Mouse (Mus musculus) adrenal gland, postnatal 36 days (tissue): ENCODE measurements around the gene Olfr432. TPM values are rescaled to one million over a fixed set of nuclear protein-coding genes. Genes with fewer than 3 reads are reported as not detected.
"Not testable (repeated sequence)": the region's sequence is repeated elsewhere in the genome, so short reads cannot be mapped to it uniquely, and the experiment has no call there.

Source experiments
- DNase-seq, 2 experiments: peaks; one replicate each; pipeline ENCODE4 v3.0.0; 2021; ENCODE audit warnings: mixed read lengths in 1 of 2
- long read RNA-seq, 2 experiments: library from polyadenylated mRNA; stranded (forward); transcript quantifications; one replicate each; pipeline ENCODE4 v2.0.0; 2021; ENCODE audit warnings: borderline sequencing depth in 2 of 2
- total RNA-seq, 2 experiments: library from RNA; stranded (reverse); gene quantifications; 2 replicates each; pipeline ENCODE4 v1.2.3; 2021

The Olfr432 gene
- not detected for total RNA-seq
- long read RNA-seq, experiment 1 = 0 reads
- long read RNA-seq, experiment 2 = 0 reads

- no peak for DNase-seq
These were observed at the start of gene Olfr432 for GRCm38 (mm10) chr1:174048893-174049292. TSS of gene Olfr432 (plus strand) at chr1:174049205.

DNA sequence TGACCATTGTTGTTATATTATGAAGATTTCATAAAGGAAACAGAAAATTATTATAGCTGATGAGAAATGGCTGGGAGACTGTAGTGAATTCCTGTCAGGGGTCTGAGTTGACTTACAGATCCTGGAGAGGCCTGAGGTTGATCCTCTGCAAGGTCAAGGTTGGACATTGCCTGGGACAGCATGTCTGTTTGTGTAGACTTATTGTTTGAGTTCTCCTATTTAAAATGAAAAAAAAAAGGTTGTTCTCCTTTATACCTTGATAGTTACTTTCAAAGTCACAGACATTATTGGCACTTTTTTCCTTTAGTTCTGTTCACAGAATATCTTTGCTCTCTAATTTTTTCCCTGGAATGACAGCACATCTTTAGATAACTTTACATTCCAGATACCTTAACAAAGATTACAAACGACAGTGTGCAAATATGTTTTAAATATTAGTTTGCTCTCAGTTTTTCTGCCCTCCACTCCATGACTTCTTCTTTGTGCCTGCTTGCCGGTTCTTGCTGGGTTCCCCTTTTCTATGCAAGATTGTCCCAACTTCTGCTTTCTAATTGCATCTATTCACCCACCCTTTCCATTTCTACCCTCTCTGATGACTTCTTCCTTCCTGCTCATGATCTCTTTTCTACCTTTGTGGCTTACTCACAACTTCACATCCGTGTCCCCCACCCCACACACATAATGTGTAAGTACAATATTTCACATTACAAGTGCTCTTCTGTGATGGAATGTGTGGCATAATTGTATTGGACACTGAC, 44.5 kb upstream of the Olfr432 start:
- not testable (repeated sequence) for DNase-seq

DNA sequence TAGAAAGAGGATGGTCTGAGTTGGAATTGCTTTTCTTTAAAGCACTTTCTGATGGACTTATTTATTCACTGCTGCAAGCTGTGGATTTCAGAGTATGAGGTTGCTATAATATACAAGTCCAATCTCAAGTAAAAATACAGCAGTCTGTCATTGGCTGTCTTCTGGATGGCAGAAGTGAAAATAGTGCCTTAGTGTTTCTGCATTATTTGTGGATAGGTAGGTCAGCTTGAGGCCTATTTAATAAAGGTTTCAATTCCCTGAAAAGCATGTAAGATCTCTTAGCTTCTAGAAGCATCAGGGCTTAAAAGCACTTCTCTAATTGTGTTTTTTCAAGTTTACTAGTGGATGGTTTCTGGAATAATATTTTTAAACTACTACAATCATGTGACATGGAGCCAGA, 42.0 kb upstream of the Olfr432 start:
- DNase-seq = not testable (repeated sequence)

GRCm38 (mm10) chr1:174031698-174032097, 17.3 kb upstream of the Olfr432 start, which contains the start of gene Ifi205:
TSS of gene Ifi205 (minus strand) at chr1:174031810.
- no peak for DNase-seq

- no peak for DNase-seq
These were observed 13.2 kb upstream of the Olfr432 start for GRCm38 (mm10) chr1:174035841-174036240.

DNA sequence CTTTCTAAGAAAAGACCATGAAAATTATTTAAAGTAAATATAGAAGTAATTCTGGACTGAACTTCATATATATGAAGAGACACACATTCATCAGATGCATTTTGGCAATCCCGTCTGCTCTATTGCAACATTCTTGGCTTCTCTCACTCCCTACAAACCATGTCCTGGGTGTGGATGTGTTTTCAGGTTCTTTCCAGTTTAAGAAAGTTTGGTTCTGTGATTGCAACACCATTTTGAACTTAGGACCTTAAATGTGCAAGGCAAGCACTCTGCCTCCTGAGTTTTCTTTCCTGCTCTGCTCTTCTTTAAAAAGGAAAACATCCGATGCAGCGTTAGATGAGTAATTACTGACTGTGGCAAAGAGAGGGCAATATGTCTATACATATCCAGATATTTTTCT, 10.5 kb upstream of the Olfr432 start:
- no peak for DNase-seq

DNA sequence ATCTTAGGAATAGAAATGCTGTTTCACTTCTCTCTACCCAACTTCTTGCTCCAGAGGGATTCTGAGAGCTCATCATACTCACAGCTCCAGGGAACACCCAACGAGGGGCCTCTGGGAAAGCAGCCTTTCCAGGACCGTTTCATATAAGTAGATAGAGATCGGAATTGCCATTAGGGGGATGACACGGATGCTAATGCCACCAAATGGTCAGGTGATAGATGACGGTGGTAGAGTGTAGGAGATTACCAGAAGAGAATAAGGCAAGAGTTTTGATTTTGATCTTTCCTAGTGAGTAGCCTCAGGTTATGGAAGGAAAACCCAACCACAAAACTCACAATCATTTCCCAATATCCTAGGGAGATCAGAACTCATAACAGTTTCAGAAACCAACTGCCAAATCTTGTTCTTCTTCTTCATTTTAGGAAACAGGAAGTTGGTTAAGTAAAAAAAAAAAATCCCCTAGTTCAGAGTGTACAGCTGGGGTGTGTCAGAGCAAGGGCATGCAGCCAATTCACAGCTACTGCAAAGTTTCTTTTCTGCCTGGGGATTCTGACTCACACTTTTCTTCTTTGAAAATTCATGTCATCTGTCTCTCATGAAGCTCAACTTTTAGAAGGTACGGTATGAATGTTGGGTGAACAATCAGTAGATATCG, 8.4 kb upstream of the Olfr432 start, which contains the start of gene Olfr433:
Gene Olfr433 (plus strand): TSS at position 183 of the 655 bp plus-strand sequence.
- DNase-seq = peak in 1 of 2 experiments; percentile 59

- not testable (repeated sequence) for DNase-seq
These were observed 6.7 kb upstream of the Olfr432 start for GRCm38 (mm10) chr1:174042091-174042884.

GRCm38 (mm10) chr1:174044431-174044830, 4.6 kb upstream of the Olfr432 start:
- DNase-seq = no peak

GRCm38 (mm10) chr1:174048227-174048626, 778 bp upstream of the Olfr432 start:
- DNase-seq = not testable (repeated sequence)

DNA sequence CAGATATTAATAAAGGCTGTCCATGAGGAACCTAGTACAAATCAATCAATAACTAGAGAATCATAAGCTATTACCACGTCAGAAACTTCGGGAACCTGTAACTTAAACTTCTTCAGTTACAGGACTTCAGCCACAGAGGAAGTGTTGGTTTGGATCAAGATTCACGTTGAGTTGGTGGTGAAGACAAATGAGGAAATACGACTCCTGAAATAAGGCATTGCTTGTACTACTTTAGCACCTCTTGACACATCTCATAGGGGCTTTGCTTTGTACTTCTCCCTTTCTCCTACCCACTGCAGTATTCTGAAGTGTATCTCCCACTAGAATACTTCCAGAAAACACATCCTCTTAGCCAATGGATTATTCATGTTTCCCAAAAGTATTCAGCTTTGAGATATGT, 352 bp downstream of the Olfr432 start:
- DNase-seq = not testable (repeated sequence)

DNA sequence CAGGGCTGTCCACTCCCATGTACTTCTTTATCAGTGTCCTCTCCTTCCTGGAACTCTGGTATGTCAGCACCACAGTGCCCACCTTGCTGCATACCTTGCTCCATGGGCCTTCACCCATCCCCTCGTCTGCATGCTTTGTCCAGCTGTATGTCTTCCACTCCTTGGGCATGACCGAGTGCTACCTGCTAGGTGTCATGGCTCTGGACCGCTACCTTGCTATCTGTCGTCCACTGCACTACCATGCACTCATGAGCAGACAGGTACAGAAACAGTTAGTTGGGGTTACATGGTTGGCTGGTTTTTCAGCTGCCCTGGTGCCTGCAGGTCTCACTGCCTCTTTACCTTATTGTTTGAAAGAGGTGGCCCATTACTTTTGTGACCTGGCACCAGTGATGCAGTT, 1.5 kb downstream of the Olfr432 start:
- DNase-seq = no peak

GRCm38 (mm10) chr1:174051515-174051914, 2.5 kb downstream of the Olfr432 start:
- no peak for DNase-seq

DNA sequence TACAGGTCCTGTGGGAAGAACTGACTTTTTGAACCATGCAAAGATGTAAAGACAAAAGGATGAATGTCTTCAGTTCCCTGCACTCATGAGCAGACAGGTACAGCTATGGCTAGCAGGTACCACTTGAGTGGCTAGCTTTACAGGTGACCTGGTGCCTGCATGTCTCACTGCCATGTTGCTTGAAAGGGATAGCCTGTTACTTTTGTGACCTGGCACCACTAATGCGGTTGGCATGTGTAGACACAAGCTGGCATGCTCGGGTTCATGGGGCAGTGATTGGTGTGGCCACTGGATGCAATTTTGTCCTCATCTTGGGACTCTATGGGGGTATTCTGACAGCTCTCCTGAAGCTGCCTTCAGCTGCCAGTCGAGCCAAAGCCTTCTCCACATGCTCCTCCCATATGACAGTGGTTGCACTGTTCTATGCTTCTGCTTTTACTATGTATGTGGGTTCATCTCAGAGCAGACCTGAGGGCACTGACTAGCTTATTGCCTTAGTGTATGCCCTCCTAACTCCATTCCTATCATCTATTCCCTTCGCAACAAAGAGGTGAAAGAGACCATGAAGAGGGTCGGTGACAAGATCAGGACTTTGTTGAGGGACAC, 3.0 kb downstream of the Olfr432 start:
- DNase-seq = no peak

DNA sequence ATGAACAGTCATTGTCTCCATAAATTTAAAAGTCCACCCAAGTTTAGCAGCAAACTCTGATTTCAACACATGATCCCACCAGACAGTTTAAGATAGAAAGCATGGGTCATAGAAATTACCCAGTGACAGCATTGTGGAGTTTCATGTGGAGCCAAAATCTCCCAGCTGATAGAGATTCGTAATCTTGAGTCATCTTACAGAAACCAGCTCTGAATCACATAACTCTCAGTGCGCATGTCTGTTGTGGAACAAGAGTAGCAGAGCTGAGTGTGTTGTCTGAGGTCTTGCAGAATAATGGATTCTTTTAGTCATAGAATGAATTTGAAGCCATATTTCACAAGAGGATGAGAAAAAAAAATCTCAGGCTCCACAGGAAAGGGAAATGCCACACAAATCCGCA, 4.0 kb downstream of the Olfr432 start:
- DNase-seq = peak in 1 of 2 experiments; percentile 5

DNA sequence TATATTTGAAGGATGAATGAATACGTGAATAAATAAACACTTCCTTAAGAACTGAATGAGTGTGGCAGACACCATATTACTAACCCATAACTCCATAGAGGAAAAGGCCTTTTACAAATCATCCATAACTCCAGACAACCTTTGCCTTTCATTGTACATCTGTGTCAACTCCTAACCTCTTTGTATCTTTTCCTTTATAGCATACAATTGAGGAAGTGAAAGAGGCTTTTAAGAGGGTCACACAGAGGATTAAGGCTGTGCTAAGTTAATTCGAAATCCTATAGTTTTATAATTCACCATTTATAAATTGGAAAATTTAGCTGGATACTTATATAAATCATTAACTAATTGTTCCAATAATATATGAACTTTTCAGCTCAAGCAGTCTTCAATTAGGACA, 6.2 kb downstream of the Olfr432 start:
- no peak for DNase-seq

- no peak for DNase-seq
These were observed 17.3 kb downstream of the Olfr432 start, which contains the start of gene Olfr430 for GRCm38 (mm10) chr1:174066305-174066704. TSS of gene Olfr430 (plus strand) at chr1:174066605.

DNA sequence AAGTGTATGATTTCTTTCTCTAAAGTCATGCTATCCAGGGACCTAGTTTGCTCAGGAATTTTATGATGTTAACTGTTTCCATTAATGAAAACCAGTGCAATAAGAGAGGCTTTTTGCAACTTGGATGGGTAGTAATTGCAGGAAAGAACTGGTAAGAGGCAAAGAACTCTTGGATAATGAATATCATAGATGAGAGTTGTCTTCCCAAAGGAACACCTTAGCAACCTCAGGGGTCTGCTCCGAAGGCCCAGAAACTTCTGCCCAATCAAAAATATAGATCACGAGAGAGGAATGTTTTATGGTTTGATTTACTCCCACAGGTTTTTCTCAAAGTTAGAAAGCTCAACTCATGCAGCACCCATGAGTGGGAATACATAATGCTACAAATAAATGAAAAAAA, 35.0 kb downstream of the Olfr432 start, which contains the start of gene Olfr429:
Gene Olfr429 (plus strand): TSS at position 301 of the 400 bp plus-strand sequence.
- no peak for DNase-seq

- no peak for DNase-seq
These were observed 47.6 kb downstream of the Olfr432 start, which contains the start of gene Olfr427 for GRCm38 (mm10) chr1:174096591-174096990. TSS of gene Olfr427 (plus strand) at chr1:174096891.

GRCm38 (mm10) chr1:174103735-174104134, 54.7 kb downstream of the Olfr432 start:
- DNase-seq = no peak
